Comparison of ENCODE assay signal across 11 mouse cellular contexts in genomic region chr2:93261521-93262290, GRCm38 (mm10).
DNase-seq lines count a peak whose midpoint lies in the region; ATAC-seq and TF ChIP-seq lines count a peak whose summit lies in the region.
"Had no signal": no experiment of that assay in that cellular context is flagged by ENCODE, and none has a peak within 500 bp of the region (broad histone marks: within the 10 kb centered on the region; RNA-seq: fewer than 3 reads in every experiment).

No protein-coding gene starts in this region.

- 78% methylated on average over 6 of the region's 6 CpGs for WGBS in midbrain, embryonic 12.5 days
- 63% methylated on average over 6 of the region's 6 CpGs for WGBS in midbrain, embryonic 16.5 days
- WGBS in hindbrain, embryonic 13.5 days: 49% methylated on average over 6 of the region's 6 CpGs
- 65% methylated on average over 6 of the region's 6 CpGs for WGBS in liver, adult 2 months
- 70% methylated on average over 6 of the region's 6 CpGs for WGBS in stomach, embryonic 16.5 days
- 71% methylated on average over 6 of the region's 6 CpGs for WGBS in midbrain, embryonic 14.5 days

- H3K4me1 ChIP-seq in midbrain, embryonic 12.5 days: peaks cover 53% of the 10 kb centered on the region
- peaks cover 18% of the 10 kb centered on the region for H3K4me1 ChIP-seq in midbrain, embryonic 16.5 days (ENCODE audit: control insufficient read depth, insufficient read depth, low read length)
- H3K4me1 ChIP-seq in hindbrain, embryonic 13.5 days (replicated peaks): peaks cover 76% of the 10 kb centered on the region
- H3K4me1 ChIP-seq in liver, adult 2 months (ENCODE audit: control insufficient read depth, insufficient read depth, low read length): no peaks in the 10 kb centered on the region
- 0 out of 2 replicates have a peak, but pooled peaks cover 6% of the 10 kb centered on the region for H3K4me1 ChIP-seq in stomach, embryonic 16.5 days (ENCODE audit: control insufficient read depth, insufficient read depth, low read length)
- peaks cover 35% of the 10 kb centered on the region for H3K4me1 ChIP-seq in midbrain, embryonic 14.5 days (ENCODE audit: control insufficient read depth, insufficient read depth, low read length)

- H3K36me3 ChIP-seq in midbrain, embryonic 12.5 days: no peaks in the 10 kb centered on the region
- no peaks in the 10 kb centered on the region for H3K36me3 ChIP-seq in midbrain, embryonic 16.5 days (ENCODE audit: control insufficient read depth, insufficient read depth, low read length)
- H3K36me3 ChIP-seq in hindbrain, embryonic 13.5 days: no peaks in the 10 kb centered on the region
- H3K36me3 ChIP-seq in liver, adult 2 months (ENCODE audit: control insufficient read depth, insufficient read depth, low read length): no peaks in the 10 kb centered on the region
- H3K36me3 ChIP-seq in stomach, embryonic 16.5 days (ENCODE audit: control insufficient read depth, insufficient read depth, low read length): no peaks in the 10 kb centered on the region
- no peaks in the 10 kb centered on the region for H3K36me3 ChIP-seq in midbrain, embryonic 14.5 days (ENCODE audit: control insufficient read depth, insufficient read depth, low read length)
- H3K36me3 ChIP-seq: G1E; neural tube, embryonic 12.5 days had no signal

- H3K9me3 ChIP-seq in midbrain, embryonic 12.5 days: no peaks in the 10 kb centered on the region
- no peaks in the 10 kb centered on the region for H3K9me3 ChIP-seq in midbrain, embryonic 16.5 days (replicated peaks; ENCODE audit: control insufficient read depth, low read length, poor library complexity, severe bottlenecking)
- no peaks in the 10 kb centered on the region for H3K9me3 ChIP-seq in hindbrain, embryonic 13.5 days
- H3K9me3 ChIP-seq in stomach, embryonic 16.5 days (replicated peaks; ENCODE audit: control insufficient read depth, low read length): no peaks in the 10 kb centered on the region
- H3K9me3 ChIP-seq in midbrain, embryonic 14.5 days (ENCODE audit: control insufficient read depth, low read length): no peaks in the 10 kb centered on the region
- H3K9me3 ChIP-seq: G1E; neural tube, embryonic 12.5 days had no signal

- peak; percentile 18 for DNase-seq in liver, adult 2 months (ENCODE audit: extremely low read depth, low read depth, low spot score)
- DNase-seq in embryo, embryonic 10.5 days (ENCODE audit: low spot score): no peak
- no peak for DNase-seq in layer of hippocampus, adult 2 months (ENCODE audit: low spot score in 2 of 2)
- DNase-seq in midbrain, embryonic 14.5 days: no peak
- DNase-seq: cerebellum, postnatal 36 days had no signal

- ATAC-seq in midbrain, embryonic 12.5 days (ENCODE audit: low FRiP score, low read depth): no peak
- no peak for ATAC-seq in midbrain, embryonic 16.5 days
- no peak for ATAC-seq in hindbrain, embryonic 13.5 days (ENCODE audit: low FRiP score)
- ATAC-seq in stomach, embryonic 16.5 days (ENCODE audit: insufficient read depth, low FRiP score): peak; percentile 69; the same call in 1 of the 2 replicates
- no peak for ATAC-seq in midbrain, embryonic 14.5 days (ENCODE audit: low FRiP score, low TSS enrichment)

- H3K4me3 ChIP-seq in midbrain, embryonic 12.5 days: no peak overlapping the region
- no peak overlapping the region for H3K4me3 ChIP-seq in midbrain, embryonic 16.5 days (ENCODE audit: low read depth, low read length)
- H3K4me3 ChIP-seq in hindbrain, embryonic 13.5 days: no peak overlapping the region
- no peak overlapping the region for H3K4me3 ChIP-seq in liver, adult 2 months (ENCODE audit: insufficient read depth, low read depth, low read length)
- H3K4me3 ChIP-seq in stomach, embryonic 16.5 days (replicated peaks; ENCODE audit: low read length): no peak overlapping the region
- H3K4me3 ChIP-seq in layer of hippocampus, adult 2 months: no peak overlapping the region
- H3K4me3 ChIP-seq in midbrain, embryonic 14.5 days (replicated peaks; ENCODE audit: low read depth, low read length): no peak overlapping the region
- H3K4me3 ChIP-seq: neural tube, embryonic 12.5 days had no signal

- H3K27ac ChIP-seq in midbrain, embryonic 12.5 days (replicated peaks): peak overlapping the region; percentile 46; the same call in 1 of the 2 replicates
- H3K27ac ChIP-seq in midbrain, embryonic 16.5 days (ENCODE audit: low read length): no peak overlapping the region
- H3K27ac ChIP-seq in hindbrain, embryonic 13.5 days: peak overlapping the region; percentile 63; the same call in 1 of the 2 replicates
- H3K27ac ChIP-seq in liver, adult 2 months (replicated peaks; ENCODE audit: insufficient read depth, low read depth, low read length): peak overlapping the region; percentile 45
- H3K27ac ChIP-seq in stomach, embryonic 16.5 days (ENCODE audit: low read length): peak overlapping the region; percentile 15
- no peak overlapping the region for H3K27ac ChIP-seq in layer of hippocampus, adult 2 months
- no peak overlapping the region for H3K27ac ChIP-seq in midbrain, embryonic 14.5 days (replicated peaks; ENCODE audit: low read depth, low read length)
- H3K27ac ChIP-seq: neural tube, embryonic 12.5 days had no signal

- no peak for TF ChIP-seq CTCF in liver, adult 2 months (IDR thresholded peaks at IDR 0.05; ENCODE audit: low read depth, low read length)
- no peak for TF ChIP-seq CTCF in layer of hippocampus, adult 2 months (conservative IDR thresholded peaks at IDR 0.05)

- no peaks in the 10 kb centered on the region for H3K79me2 ChIP-seq in liver, adult 2 months (ENCODE audit: control insufficient read depth, insufficient read depth, low read length)

- H3K4me2 ChIP-seq in midbrain, embryonic 12.5 days (replicated peaks): no peak overlapping the region
- no peak overlapping the region for H3K4me2 ChIP-seq in midbrain, embryonic 16.5 days (ENCODE audit: low read length)
- H3K4me2 ChIP-seq in hindbrain, embryonic 13.5 days: no peak overlapping the region
- no peak overlapping the region for H3K4me2 ChIP-seq in stomach, embryonic 16.5 days (ENCODE audit: low read depth, low read length)
- H3K4me2 ChIP-seq in midbrain, embryonic 14.5 days (ENCODE audit: low read length): no peak overlapping the region
- H3K4me2 ChIP-seq: neural tube, embryonic 12.5 days had no signal

- no peak for TF ChIP-seq POLR2A in liver, adult 2 months (IDR thresholded peaks at IDR 0.05; ENCODE audit: extremely low read depth, insufficient read depth, low read length)

- no peak overlapping the region for H3K9ac ChIP-seq in midbrain, embryonic 12.5 days (replicated peaks)
- H3K9ac ChIP-seq in midbrain, embryonic 16.5 days (ENCODE audit: low read depth, low read length): no peak overlapping the region
- H3K9ac ChIP-seq in hindbrain, embryonic 13.5 days: no peak overlapping the region
- H3K9ac ChIP-seq in liver, adult 2 months (ENCODE audit: low read depth, low read length): no peak overlapping the region
- no peak overlapping the region for H3K9ac ChIP-seq in stomach, embryonic 16.5 days (ENCODE audit: low read length)
- no peak overlapping the region for H3K9ac ChIP-seq in midbrain, embryonic 14.5 days (replicated peaks; ENCODE audit: low read length)
- H3K9ac ChIP-seq: neural tube, embryonic 12.5 days had no signal

- H3K27me3 ChIP-seq in midbrain, embryonic 12.5 days: 0 out of 2 replicates have a peak, but pooled peaks cover 3% of the 10 kb centered on the region
- no peaks in the 10 kb centered on the region for H3K27me3 ChIP-seq in midbrain, embryonic 16.5 days (ENCODE audit: control insufficient read depth, insufficient read depth, low read depth, low read length)
- H3K27me3 ChIP-seq in hindbrain, embryonic 13.5 days: no peaks in the 10 kb centered on the region
- no peaks in the 10 kb centered on the region for H3K27me3 ChIP-seq in liver, adult 2 months (ENCODE audit: control insufficient read depth, insufficient read depth, low read length)
- H3K27me3 ChIP-seq in stomach, embryonic 16.5 days (ENCODE audit: control insufficient read depth, insufficient read depth, low read length): no peaks in the 10 kb centered on the region
- no peaks in the 10 kb centered on the region for H3K27me3 ChIP-seq in midbrain, embryonic 14.5 days (ENCODE audit: control insufficient read depth, insufficient read depth, low read length)
- H3K27me3 ChIP-seq: neural tube, embryonic 12.5 days had no signal

Comparison
In these comparisons a context has a peak if more than half of its experiments do, and no peak if none do; other contexts are left out.
1. H3K27ac ChIP-seq: peak in midbrain, embryonic 12.5 days (single experiment), hindbrain, embryonic 13.5 days (single experiment), liver, adult 2 months (single experiment) and stomach, embryonic 16.5 days (single experiment); none in midbrain, embryonic 16.5 days (single experiment), layer of hippocampus, adult 2 months (single experiment) and midbrain, embryonic 14.5 days (single experiment).